Mouse (Mus musculus): ENCODE measurements around the gene Cep83. TPM values are rescaled to one million over a fixed set of nuclear protein-coding genes. Genes with fewer than 3 reads are reported as not detected.
A peak's percentile ranks its signal among the peaks of the same experiment; 100 is the strongest.

Gene Cep83
- polyA plus RNA-seq, 1 experiment from 2014 or later: 18.1 TPM

DNA sequence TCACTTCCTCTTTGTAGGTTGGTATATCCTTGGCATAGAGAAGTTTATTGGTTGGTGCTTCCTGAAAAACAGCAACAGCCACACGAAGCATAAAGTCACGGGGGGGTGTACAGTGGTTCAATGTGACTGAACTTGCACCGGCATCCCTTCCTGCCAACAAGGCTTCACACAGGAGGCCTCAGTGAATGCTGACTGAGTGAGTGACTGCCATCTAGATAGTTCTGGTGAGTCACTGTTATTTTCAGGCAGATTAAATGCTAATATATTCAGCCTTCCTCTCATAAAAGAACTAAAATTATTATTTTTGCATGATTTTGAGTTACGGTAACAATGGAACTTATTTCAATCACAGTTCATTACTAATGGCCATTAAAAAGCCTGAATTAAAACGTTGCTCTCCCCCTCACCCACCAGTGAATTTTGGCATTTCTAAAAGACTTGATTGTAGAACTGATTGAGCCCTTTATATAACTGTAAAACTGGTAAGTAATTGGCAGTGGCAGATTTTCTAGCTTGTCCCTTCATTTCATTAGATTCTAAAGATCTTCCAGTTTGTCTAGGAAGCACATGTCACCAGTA, 106.3 kb downstream of the Cep83 start:
- Histone ChIP-seq H3K4me2 (ENCODE audit: low read depth, low read length) (no peak overlapping the region), H3K9ac (ENCODE audit: low read length) (no peak overlapping the region), H3K36me3 (ENCODE audit: control insufficient read depth, insufficient read depth) (no peaks in the 10 kb centered on the region), H3K27me3 (ENCODE audit: control insufficient read depth, insufficient read depth, low read length) (no peaks in the 10 kb centered on the region), H3K4me3 (ENCODE audit: low read length) (no peak overlapping the region), H3K27ac (ENCODE audit: low read length) (no peak overlapping the region), H3K9me3 (replicated peaks; ENCODE audit: control insufficient read depth, low read length) (no peaks in the 10 kb centered on the region), H3K4me1 (ENCODE audit: control insufficient read depth, insufficient read depth, low read length) (peaks cover 7% of the 10 kb centered on the region)
- no peak for ATAC-seq (replicated peaks; ENCODE audit: extremely low read depth, insufficient read depth, low FRiP score)
- 88% methylated on average over 5 of the region's 5 CpGs for WGBS

DNA sequence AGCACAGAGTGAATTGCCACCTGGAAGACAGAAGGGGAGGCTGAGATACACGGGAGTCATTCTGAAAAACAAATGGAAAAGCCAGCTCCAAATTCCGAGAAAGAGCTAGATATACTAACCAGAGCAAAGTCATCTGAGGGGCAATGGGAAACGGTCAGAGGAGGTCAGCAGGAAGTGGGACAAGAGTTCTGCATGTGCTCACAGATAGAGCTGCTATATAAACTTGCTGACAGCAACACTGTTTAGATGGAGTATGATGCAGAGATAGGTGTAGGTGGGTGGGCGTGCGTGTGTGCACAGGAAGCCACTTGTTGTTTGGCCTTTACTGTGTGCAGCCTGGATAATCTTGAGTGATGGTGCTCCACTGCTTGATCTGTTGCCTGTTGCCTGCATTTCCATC, 109.7 kb downstream of the Cep83 start:
- H3K4me2 ChIP-seq (ENCODE audit: low read depth, low read length): no peak overlapping the region
- H3K9me3 ChIP-seq (replicated peaks; ENCODE audit: control insufficient read depth, low read length): no peaks in the 10 kb centered on the region
- H3K9ac ChIP-seq (ENCODE audit: low read length): no peak overlapping the region
- H3K4me1 ChIP-seq (ENCODE audit: control insufficient read depth, insufficient read depth, low read length): peaks cover 7% of the 10 kb centered on the region
- ATAC-seq (replicated peaks; ENCODE audit: extremely low read depth, insufficient read depth, low FRiP score): no peak
- no peaks in the 10 kb centered on the region for H3K27me3 ChIP-seq (ENCODE audit: control insufficient read depth, insufficient read depth, low read length)
- no peak overlapping the region for H3K27ac ChIP-seq (ENCODE audit: low read length)
- H3K4me3 ChIP-seq (ENCODE audit: low read length): no peak overlapping the region
- no peaks in the 10 kb centered on the region for H3K36me3 ChIP-seq (ENCODE audit: control insufficient read depth, insufficient read depth)
- WGBS: 43% methylated on average over 5 of the region's 5 CpGs

DNA sequence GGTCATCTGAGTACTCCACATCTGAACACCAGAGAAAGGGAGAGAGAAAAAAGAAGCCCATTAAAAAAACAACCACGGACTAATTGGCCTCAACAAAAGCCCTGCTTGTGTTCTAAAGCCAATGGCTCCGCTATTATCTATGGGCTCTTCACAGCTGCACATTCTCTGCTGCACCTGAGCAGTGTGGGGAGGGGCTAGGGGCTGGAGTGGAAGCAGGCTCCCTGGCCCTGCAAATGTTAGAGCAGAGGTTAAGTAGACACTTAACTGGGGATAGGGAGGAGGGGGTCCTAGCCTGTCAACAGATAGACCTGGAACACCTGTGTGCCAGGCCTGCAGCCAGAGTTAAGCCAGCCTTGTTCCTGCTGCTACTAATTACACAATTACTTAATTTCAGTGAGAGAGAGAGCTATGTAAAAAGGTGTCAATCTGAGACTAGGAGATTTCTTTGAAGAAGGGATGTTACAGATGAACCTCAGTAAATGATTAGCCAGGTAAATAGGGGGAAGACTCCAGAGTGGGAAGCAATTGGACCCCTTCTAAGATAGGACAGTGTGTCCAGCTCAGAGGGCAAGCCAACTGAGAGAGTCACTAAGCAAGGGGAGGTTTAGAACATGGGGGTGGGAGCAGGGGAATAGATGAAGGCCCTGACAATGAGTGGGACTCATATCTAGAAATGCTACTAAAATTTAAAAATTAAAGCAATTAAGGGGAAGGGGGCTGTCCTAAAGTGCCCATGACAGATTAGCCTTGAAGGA, 111.2 kb downstream of the Cep83 start:
- WGBS: 45% methylated on average over 2 of the region's 2 CpGs
- ATAC-seq (replicated peaks; ENCODE audit: extremely low read depth, insufficient read depth, low FRiP score): no peak
- Histone ChIP-seq H3K27ac (ENCODE audit: low read length) (no peak overlapping the region), H3K4me1 (ENCODE audit: control insufficient read depth, insufficient read depth, low read length) (peaks cover 12% of the 10 kb centered on the region), H3K27me3 (ENCODE audit: control insufficient read depth, insufficient read depth, low read length) (no peaks in the 10 kb centered on the region), H3K9ac (ENCODE audit: low read length) (no peak overlapping the region), H3K36me3 (ENCODE audit: control insufficient read depth, insufficient read depth) (no peaks in the 10 kb centered on the region), H3K9me3 (replicated peaks; ENCODE audit: control insufficient read depth, low read length) (no peaks in the 10 kb centered on the region), H3K4me2 (ENCODE audit: low read depth, low read length) (no peak overlapping the region), H3K4me3 (ENCODE audit: low read length) (no peak overlapping the region)

DNA sequence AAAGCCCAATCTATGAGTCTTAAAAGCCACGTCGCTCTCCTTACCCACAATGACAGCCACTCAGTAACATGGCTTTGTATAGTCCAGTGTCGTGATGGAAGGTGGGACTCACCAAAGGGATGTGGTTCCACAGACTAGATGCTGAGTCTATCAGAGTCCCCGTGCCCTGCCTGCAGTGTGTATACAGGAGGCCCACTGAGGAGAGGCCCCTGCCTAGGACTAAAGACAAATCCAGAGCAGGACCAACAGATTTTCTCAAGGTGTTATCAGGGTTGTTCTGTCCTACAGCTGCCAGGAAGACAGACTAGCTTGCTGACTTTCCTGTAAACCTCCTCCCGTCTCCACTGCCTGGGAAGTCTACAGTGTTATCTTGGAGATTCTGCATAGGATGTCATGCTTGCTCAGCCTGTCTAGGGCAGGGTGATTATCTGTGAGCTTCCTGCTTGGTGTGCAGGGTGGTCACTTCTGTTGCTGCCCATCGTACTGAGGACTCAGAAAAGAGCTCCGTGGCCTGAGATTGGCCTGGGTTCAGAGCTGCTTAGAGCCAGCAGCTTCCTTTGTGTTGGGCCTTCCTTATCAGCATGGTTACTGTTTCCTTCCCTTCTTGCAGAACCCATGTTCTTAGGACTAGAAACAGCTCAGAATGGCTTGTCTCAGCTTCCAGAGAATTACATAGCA, 112.4 kb downstream of the Cep83 start:
- Histone ChIP-seq H3K4me3 (ENCODE audit: low read length) (no peak overlapping the region), H3K4me1 (ENCODE audit: control insufficient read depth, insufficient read depth, low read length) (peaks cover 14% of the 10 kb centered on the region), H3K36me3 (ENCODE audit: control insufficient read depth, insufficient read depth) (no peaks in the 10 kb centered on the region), H3K4me2 (ENCODE audit: low read depth, low read length) (no peak overlapping the region), H3K9me3 (replicated peaks; ENCODE audit: control insufficient read depth, low read length) (no peaks in the 10 kb centered on the region), H3K27me3 (ENCODE audit: control insufficient read depth, insufficient read depth, low read length) (no peaks in the 10 kb centered on the region), H3K9ac (ENCODE audit: low read length) (no peak overlapping the region), H3K27ac (ENCODE audit: low read length) (no peak overlapping the region)
- peak; percentile 63 for ATAC-seq (replicated peaks; ENCODE audit: extremely low read depth, insufficient read depth, low FRiP score)
- 59% methylated on average over 7 of the region's 7 CpGs for WGBS

DNA sequence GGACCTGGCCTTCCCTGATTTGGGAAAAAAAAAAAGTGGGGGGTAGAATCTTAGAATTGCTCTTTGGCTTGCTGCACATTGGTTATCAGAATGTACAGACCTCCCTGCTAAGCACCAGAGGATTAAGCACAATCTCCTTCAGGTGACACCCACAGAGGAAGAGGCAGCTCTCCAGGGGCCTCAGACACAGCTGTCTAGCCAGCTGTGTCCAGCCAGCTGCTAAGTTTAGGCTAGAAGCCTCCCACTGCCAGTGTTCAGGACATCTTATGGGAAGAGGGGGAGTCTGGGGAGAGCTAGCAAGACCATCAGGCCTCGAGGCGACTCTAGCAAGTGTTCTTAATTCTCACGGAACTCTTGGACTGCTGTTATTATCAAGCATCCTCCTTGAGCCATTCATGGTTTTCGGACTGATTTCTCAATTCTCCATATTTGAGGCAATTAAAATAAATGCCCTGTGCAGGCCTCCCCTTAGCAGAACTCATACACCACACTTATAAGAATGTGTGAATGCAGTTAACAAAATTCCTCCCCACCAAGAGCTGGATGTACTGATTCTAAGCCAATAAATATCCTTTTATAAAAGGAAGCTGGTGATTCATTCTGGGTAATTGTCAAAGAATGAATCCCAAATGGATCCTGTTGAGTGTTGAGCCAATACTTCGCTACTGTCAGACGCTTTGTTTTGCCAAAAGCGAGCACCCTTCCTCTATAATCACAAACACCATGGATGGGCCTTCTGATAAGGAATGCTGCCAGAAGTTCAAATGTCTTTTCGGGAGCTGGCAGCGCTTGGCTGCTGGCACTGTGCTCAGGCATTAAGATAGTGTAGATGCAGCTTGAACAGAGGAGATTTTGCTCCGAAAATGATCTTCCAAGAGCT, 115.8 kb downstream of the Cep83 start:
- Histone ChIP-seq H3K4me2 (ENCODE audit: low read depth, low read length) (no peak overlapping the region), H3K27me3 (ENCODE audit: control insufficient read depth, insufficient read depth, low read length) (no peaks in the 10 kb centered on the region), H3K4me1 (ENCODE audit: control insufficient read depth, insufficient read depth, low read length) (peaks cover 10% of the 10 kb centered on the region), H3K27ac (ENCODE audit: low read length) (0 out of 2 replicates have a peak overlapping the region, but pooled peaks have one; percentile 15), H3K9me3 (replicated peaks; ENCODE audit: control insufficient read depth, low read length) (no peaks in the 10 kb centered on the region), H3K4me3 (ENCODE audit: low read length) (no peak overlapping the region), H3K36me3 (ENCODE audit: control insufficient read depth, insufficient read depth) (no peaks in the 10 kb centered on the region), H3K9ac (ENCODE audit: low read length) (no peak overlapping the region)
- WGBS: 53% methylated on average over 10 of the region's 10 CpGs
- no peak for ATAC-seq (replicated peaks; ENCODE audit: extremely low read depth, insufficient read depth, low FRiP score)

DNA sequence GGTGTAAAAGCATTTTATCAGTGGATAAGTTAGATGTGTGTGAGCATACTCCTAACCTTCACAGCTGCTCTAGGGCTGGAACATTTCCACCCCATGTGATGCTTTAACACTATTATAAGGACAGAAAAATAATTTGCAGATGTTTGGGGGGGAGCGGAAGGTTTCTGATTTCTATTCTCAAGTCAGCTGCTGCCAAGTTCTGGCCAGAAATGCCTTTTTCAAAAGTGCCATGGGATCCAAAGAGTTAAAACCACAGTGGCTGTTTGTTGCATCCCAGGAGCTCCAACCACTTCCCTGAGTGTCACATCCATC, 116.4 kb downstream of the Cep83 start:
- Histone ChIP-seq H3K4me3 (ENCODE audit: low read length) (no peak overlapping the region), H3K27me3 (ENCODE audit: control insufficient read depth, insufficient read depth, low read length) (no peaks in the 10 kb centered on the region), H3K27ac (ENCODE audit: low read length) (no peak overlapping the region), H3K4me1 (ENCODE audit: control insufficient read depth, insufficient read depth, low read length) (peaks cover 7% of the 10 kb centered on the region; the same call in 1 of the 2 replicates), H3K4me2 (ENCODE audit: low read depth, low read length) (no peak overlapping the region), H3K9ac (ENCODE audit: low read length) (no peak overlapping the region), H3K36me3 (ENCODE audit: control insufficient read depth, insufficient read depth) (no peaks in the 10 kb centered on the region), H3K9me3 (replicated peaks; ENCODE audit: control insufficient read depth, low read length) (no peaks in the 10 kb centered on the region)
- WGBS: 74% methylated on average over 1 of the region's 1 CpGs
- no peak for ATAC-seq (replicated peaks; ENCODE audit: extremely low read depth, insufficient read depth, low FRiP score)

DNA sequence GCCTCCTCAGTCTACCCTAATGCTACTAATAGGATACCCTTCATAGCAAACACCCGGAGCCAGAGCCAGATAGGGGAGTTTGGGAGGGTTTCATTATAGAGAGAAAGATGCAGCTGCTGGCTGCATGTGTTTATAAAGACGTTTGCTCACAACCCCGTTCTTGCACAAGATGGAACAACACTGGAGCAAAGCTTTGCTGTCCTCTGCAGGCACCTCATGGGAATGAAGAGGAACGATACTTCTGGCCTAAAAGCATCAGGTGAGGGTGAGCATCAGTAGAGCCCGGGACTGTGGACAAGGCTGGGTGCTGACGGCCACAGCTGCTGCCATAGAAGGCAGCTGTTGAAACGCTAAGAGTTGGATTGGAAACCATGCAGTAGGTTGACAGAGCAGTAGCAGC, 118.9 kb downstream of the Cep83 start:
- no peaks in the 10 kb centered on the region for H3K9me3 ChIP-seq (replicated peaks; ENCODE audit: control insufficient read depth, low read length)
- H3K9ac ChIP-seq (ENCODE audit: low read length): no peak overlapping the region
- no peak for ATAC-seq (replicated peaks; ENCODE audit: extremely low read depth, insufficient read depth, low FRiP score)
- no peak overlapping the region for H3K4me3 ChIP-seq (ENCODE audit: low read length)
- H3K4me1 ChIP-seq (ENCODE audit: control insufficient read depth, insufficient read depth, low read length): peaks cover 7% of the 10 kb centered on the region; the same call in 1 of the 2 replicates
- no peaks in the 10 kb centered on the region for H3K27me3 ChIP-seq (ENCODE audit: control insufficient read depth, insufficient read depth, low read length)
- no peak overlapping the region for H3K4me2 ChIP-seq (ENCODE audit: low read depth, low read length)
- no peak overlapping the region for H3K27ac ChIP-seq (ENCODE audit: low read length)
- WGBS: 64% methylated on average over 7 of the region's 7 CpGs
- H3K36me3 ChIP-seq (ENCODE audit: control insufficient read depth, insufficient read depth): no peaks in the 10 kb centered on the region

DNA sequence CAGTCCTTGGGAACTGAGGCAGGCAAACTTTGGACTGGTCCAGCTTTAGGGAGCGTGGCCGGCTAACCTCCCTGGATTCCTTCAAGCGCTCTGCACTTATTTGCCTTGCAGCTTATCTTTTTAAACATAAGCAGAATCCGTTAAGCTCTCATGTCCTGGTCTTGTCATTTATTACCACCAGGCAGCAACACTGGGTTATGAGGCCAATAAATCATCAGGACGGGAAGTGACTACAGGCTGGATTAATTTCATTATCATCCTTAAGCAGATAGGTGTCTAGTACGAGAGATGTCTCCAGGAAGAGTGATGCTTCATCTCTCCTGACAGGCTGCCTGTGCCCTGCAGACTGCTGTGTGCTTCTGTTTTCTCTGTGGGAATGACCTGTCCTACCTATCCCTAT, 119.8 kb downstream of the Cep83 start:
- Histone ChIP-seq H3K9me3 (replicated peaks; ENCODE audit: control insufficient read depth, low read length) (no peaks in the 10 kb centered on the region), H3K36me3 (ENCODE audit: control insufficient read depth, insufficient read depth) (no peaks in the 10 kb centered on the region), H3K4me1 (ENCODE audit: control insufficient read depth, insufficient read depth, low read length) (peaks cover 7% of the 10 kb centered on the region; the same call in 1 of the 2 replicates), H3K27me3 (ENCODE audit: control insufficient read depth, insufficient read depth, low read length) (no peaks in the 10 kb centered on the region), H3K9ac (ENCODE audit: low read length) (no peak overlapping the region), H3K27ac (ENCODE audit: low read length) (no peak overlapping the region), H3K4me3 (ENCODE audit: low read length) (no peak overlapping the region), H3K4me2 (ENCODE audit: low read depth, low read length) (no peak overlapping the region)
- no peak for ATAC-seq (replicated peaks; ENCODE audit: extremely low read depth, insufficient read depth, low FRiP score)
- WGBS: 66% methylated on average over 6 of the region's 6 CpGs
